Mouse (Mus musculus): Measurements from ENCODE around the gene Slc25a36.

- no peak for TF ChIP-seq GATA1 (IDR thresholded peaks at IDR 0.05; ENCODE audit: borderline replicate concordance, low read length)
- TF ChIP-seq CTCF (IDR thresholded peaks at IDR 0.05; ENCODE audit: low read depth, low read length): no peak
Measured at GRCm38 (mm10) chr9:97065216-97065615, 45.7 kb downstream of the Slc25a36 start.
